Mouse (Mus musculus): ENCODE measurements around the gene Nt5c. TPM values are rescaled to one million over a fixed set of nuclear protein-coding genes. Genes with fewer than 3 reads are reported as not detected.
A peak's percentile ranks its signal among the peaks of the same experiment; 100 is the strongest.

Nt5c gene
- total RNA-seq, 1 experiment = 50.5 TPM

DNA sequence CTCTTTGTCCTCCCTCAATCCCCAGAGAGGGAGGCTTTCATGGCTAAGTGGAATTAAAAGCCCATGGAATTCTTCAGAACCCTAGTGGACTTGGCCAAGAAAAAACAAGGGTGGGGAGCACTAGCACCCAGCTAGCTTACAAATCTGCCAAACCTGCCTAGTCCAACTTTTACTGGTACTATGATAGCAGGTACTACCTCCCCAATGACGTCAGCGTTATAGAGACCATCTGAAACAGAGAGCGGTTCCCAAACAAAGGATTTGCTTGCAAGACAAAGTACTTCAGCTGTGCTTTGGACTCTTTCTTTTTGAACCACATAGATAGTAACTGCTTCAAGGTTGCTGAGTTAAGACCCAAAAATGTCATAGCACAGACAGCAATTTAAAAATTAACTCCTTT lies 20.3 kb upstream of the Nt5c start:
- TF ChIP-seq ZC3H11A (IDR thresholded peaks at IDR 0.05; ENCODE audit: borderline replicate concordance, low read depth, low read length) (no peak), ZNF384 (IDR thresholded peaks at IDR 0.05; ENCODE audit: low read depth, low read length) (no peak), CHD2 (IDR thresholded peaks at IDR 0.05; ENCODE audit: low read depth, low read length) (no peak), MAFK (IDR thresholded peaks at IDR 0.05; ENCODE audit: insufficient read depth, low read depth, low read length) (no peak), HCFC1 (IDR thresholded peaks at IDR 0.05; ENCODE audit: borderline replicate concordance, insufficient read depth, low read length) (no peak)
- Histone ChIP-seq H3K9ac (ENCODE audit: insufficient read depth, low read depth, low read length, poor library complexity, severe bottlenecking) (no peak overlapping the region), H3K4me1 (ENCODE audit: control insufficient read depth in 2 of 2, insufficient read depth in 2 of 2, low read length in 2 of 2, poor library complexity in 1 of 2) (peaks cover 12 to 24% of the 10 kb centered on the region in 2 experiments; a peak in 3 of 4 replicates), H3K36me3 (ENCODE audit: control insufficient read depth, insufficient read depth, low read length, poor library complexity, severe bottlenecking) (peaks cover 4% of the 10 kb centered on the region; the same call in 1 of the 2 replicates), H3K4me3 (ENCODE audit: insufficient read depth in 1 of 2, low read depth in 1 of 2, low read length in 2 of 2, poor library complexity in 1 of 2, severe bottlenecking in 1 of 2) (no peak overlapping the region), H3K27ac (ENCODE audit: insufficient read depth, low read depth, low read length, poor library complexity, severe bottlenecking) (no peak overlapping the region), H3K9me3 (ENCODE audit: control insufficient read depth, insufficient read depth, low read depth, low read length) (no peaks in the 10 kb centered on the region)
- DNase-seq (ENCODE audit: low read depth, low spot score) = no peak
- in situ Hi-C loops (cut with MboI; ENCODE audit: low sequenced_read_pairs in 2 of 2, unreplicated experiment in 2 of 2) = no loop called here

- H3K4me3 ChIP-seq (ENCODE audit: insufficient read depth in 1 of 2, low read depth in 1 of 2, low read length in 2 of 2, poor library complexity in 1 of 2, severe bottlenecking in 1 of 2) = no peak overlapping the region
Measured at GRCm38 (mm10) chr11:115511121-115511520, 19.5 kb upstream of the Nt5c start.

GRCm38 (mm10) chr11:115510507-115510888 lies 18.8 kb upstream of the Nt5c start:
- peaks cover 12 to 26% of the 10 kb centered on the region in 2 experiments; a peak in 3 of 4 replicates for H3K4me1 ChIP-seq (ENCODE audit: control insufficient read depth in 2 of 2, insufficient read depth in 2 of 2, low read length in 2 of 2, poor library complexity in 1 of 2)
- H3K9ac ChIP-seq (ENCODE audit: insufficient read depth, low read depth, low read length, poor library complexity, severe bottlenecking) = no peak overlapping the region
- H3K27ac ChIP-seq (ENCODE audit: insufficient read depth, low read depth, low read length, poor library complexity, severe bottlenecking) = no peak overlapping the region
- no peaks in the 10 kb centered on the region for H3K9me3 ChIP-seq (ENCODE audit: control insufficient read depth, insufficient read depth, low read depth, low read length)
- in situ Hi-C loops (cut with MboI; ENCODE audit: low sequenced_read_pairs in 2 of 2, unreplicated experiment in 2 of 2) = no loop called here
- H3K36me3 ChIP-seq (ENCODE audit: control insufficient read depth, insufficient read depth, low read length, poor library complexity, severe bottlenecking) = peaks cover 4% of the 10 kb centered on the region; the same call in 1 of the 2 replicates
- TF ChIP-seq ZC3H11A (IDR thresholded peaks at IDR 0.05; ENCODE audit: borderline replicate concordance, low read depth, low read length) = no peak
- TF ChIP-seq HCFC1 (IDR thresholded peaks at IDR 0.05; ENCODE audit: borderline replicate concordance, insufficient read depth, low read length) = no peak
- TF ChIP-seq ZNF384 (IDR thresholded peaks at IDR 0.05; ENCODE audit: low read depth, low read length) = no peak
- TF ChIP-seq CHD2 (IDR thresholded peaks at IDR 0.05; ENCODE audit: low read depth, low read length) = no peak
- TF ChIP-seq MAFK (IDR thresholded peaks at IDR 0.05; ENCODE audit: insufficient read depth, low read depth, low read length) = no peak
- no peak overlapping the region for H3K4me3 ChIP-seq (ENCODE audit: insufficient read depth in 1 of 2, low read depth in 1 of 2, low read length in 2 of 2, poor library complexity in 1 of 2, severe bottlenecking in 1 of 2)
- no peak for DNase-seq (ENCODE audit: low read depth, low spot score)

More at GRCm38 (mm10) chr11:115511121-115511520, 19.5 kb upstream of the Nt5c start:
- in situ Hi-C loops (cut with MboI; ENCODE audit: low sequenced_read_pairs in 2 of 2, unreplicated experiment in 2 of 2) = no loop called here
- no peak overlapping the region for H3K27ac ChIP-seq (ENCODE audit: insufficient read depth, low read depth, low read length, poor library complexity, severe bottlenecking)
- H3K9me3 ChIP-seq (ENCODE audit: control insufficient read depth, insufficient read depth, low read depth, low read length) = no peaks in the 10 kb centered on the region
- H3K9ac ChIP-seq (ENCODE audit: insufficient read depth, low read depth, low read length, poor library complexity, severe bottlenecking) = no peak overlapping the region
- H3K36me3 ChIP-seq (ENCODE audit: control insufficient read depth, insufficient read depth, low read length, poor library complexity, severe bottlenecking) = peaks cover 4% of the 10 kb centered on the region; the same call in 1 of the 2 replicates
- H3K4me1 ChIP-seq (ENCODE audit: control insufficient read depth in 2 of 2, insufficient read depth in 2 of 2, low read length in 2 of 2, poor library complexity in 1 of 2) = peaks cover 12 to 26% of the 10 kb centered on the region in 2 experiments; a peak in 3 of 4 replicates
- TF ChIP-seq CHD2 (IDR thresholded peaks at IDR 0.05; ENCODE audit: low read depth, low read length) (no peak), ZNF384 (IDR thresholded peaks at IDR 0.05; ENCODE audit: low read depth, low read length) (no peak), ZC3H11A (IDR thresholded peaks at IDR 0.05; ENCODE audit: borderline replicate concordance, low read depth, low read length) (no peak), HCFC1 (IDR thresholded peaks at IDR 0.05; ENCODE audit: borderline replicate concordance, insufficient read depth, low read length) (no peak), MAFK (IDR thresholded peaks at IDR 0.05; ENCODE audit: insufficient read depth, low read depth, low read length) (no peak)
- DNase-seq (ENCODE audit: low read depth, low spot score) = no peak

GRCm38 (mm10) chr11:115509773-115510506 lies 18.3 kb upstream of the Nt5c start:
- peaks cover 4% of the 10 kb centered on the region; the same call in 1 of the 2 replicates for H3K36me3 ChIP-seq (ENCODE audit: control insufficient read depth, insufficient read depth, low read length, poor library complexity, severe bottlenecking)
- H3K27ac ChIP-seq (ENCODE audit: insufficient read depth, low read depth, low read length, poor library complexity, severe bottlenecking) = no peak overlapping the region
- no peak for DNase-seq (ENCODE audit: low read depth, low spot score)
- H3K4me1 ChIP-seq (ENCODE audit: control insufficient read depth in 2 of 2, insufficient read depth in 2 of 2, low read length in 2 of 2, poor library complexity in 1 of 2) = peaks cover 12 to 23% of the 10 kb centered on the region in 2 experiments; a peak in 3 of 4 replicates
- H3K9me3 ChIP-seq (ENCODE audit: control insufficient read depth, insufficient read depth, low read depth, low read length) = no peaks in the 10 kb centered on the region
- in situ Hi-C loops (cut with MboI; ENCODE audit: low sequenced_read_pairs in 2 of 2, unreplicated experiment in 2 of 2) = no loop called here
- peak overlapping the region; percentile 8; the same call in 1 of the 2 replicates for H3K9ac ChIP-seq (ENCODE audit: insufficient read depth, low read depth, low read length, poor library complexity, severe bottlenecking)
- no peak for TF ChIP-seq ZNF384 (IDR thresholded peaks at IDR 0.05; ENCODE audit: low read depth, low read length)
- TF ChIP-seq HCFC1 (IDR thresholded peaks at IDR 0.05; ENCODE audit: borderline replicate concordance, insufficient read depth, low read length) = no peak
- TF ChIP-seq MAFK (IDR thresholded peaks at IDR 0.05; ENCODE audit: insufficient read depth, low read depth, low read length) = no peak
- TF ChIP-seq ZC3H11A (IDR thresholded peaks at IDR 0.05; ENCODE audit: borderline replicate concordance, low read depth, low read length) = no peak
- no peak for TF ChIP-seq CHD2 (IDR thresholded peaks at IDR 0.05; ENCODE audit: low read depth, low read length)
- no peak overlapping the region for H3K4me3 ChIP-seq (ENCODE audit: insufficient read depth in 1 of 2, low read depth in 1 of 2, low read length in 2 of 2, poor library complexity in 1 of 2, severe bottlenecking in 1 of 2)

All from ES-E14 (cell line).